Mouse (Mus musculus) brain, embryonic 14.5 days (tissue): ENCODE results near the gene Mier2.

Experiments
- CTCF ChIP-seq: fragments of 200-500 bp; IDR thresholded peaks from 2 replicates; pipeline ENCODE4 v1.5.1; 2012; ENCODE audit warnings: inconsistent platforms, mild to moderate bottlenecking, moderate library complexity, borderline replicate concordance; ENCODE audit not compliant: insufficient read depth, insufficient read length; ENCODE audit errors: extremely low read depth
- POLR2A ChIP-seq: fragments of 200-500 bp; IDR thresholded peaks from 2 replicates; pipeline ENCODE4 v1.6.1; 2012; ENCODE audit warnings: mild to moderate bottlenecking, inconsistent platforms, borderline replicate concordance; ENCODE audit not compliant: poor library complexity, insufficient read depth, insufficient read length, severe bottlenecking; ENCODE audit errors: extremely low read depth

DNA sequence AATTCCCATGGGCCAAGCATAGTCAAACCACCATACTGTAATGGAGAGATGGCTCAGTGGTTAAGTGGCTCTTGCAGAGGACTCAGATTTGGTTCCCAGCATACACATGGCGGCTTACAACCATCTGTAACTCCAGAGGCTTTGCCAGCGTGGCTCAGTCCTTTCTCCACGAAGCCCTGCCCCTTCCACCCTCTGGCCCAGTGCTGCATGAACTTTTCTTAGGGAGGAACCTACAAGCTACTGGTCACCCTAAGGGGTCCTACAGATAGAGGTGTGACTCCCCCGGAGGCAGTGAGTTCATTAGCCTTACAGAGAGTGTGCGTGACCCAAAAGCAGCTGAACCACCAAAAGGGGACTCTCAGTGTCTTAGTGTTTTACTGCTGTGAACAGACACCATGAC, 2.0 kb upstream of the Mier2 start:
- TF ChIP-seq CTCF (no peak), POLR2A (no peak)
